Mouse (Mus musculus): Measurements from ENCODE around the gene Tex48.

DNA sequence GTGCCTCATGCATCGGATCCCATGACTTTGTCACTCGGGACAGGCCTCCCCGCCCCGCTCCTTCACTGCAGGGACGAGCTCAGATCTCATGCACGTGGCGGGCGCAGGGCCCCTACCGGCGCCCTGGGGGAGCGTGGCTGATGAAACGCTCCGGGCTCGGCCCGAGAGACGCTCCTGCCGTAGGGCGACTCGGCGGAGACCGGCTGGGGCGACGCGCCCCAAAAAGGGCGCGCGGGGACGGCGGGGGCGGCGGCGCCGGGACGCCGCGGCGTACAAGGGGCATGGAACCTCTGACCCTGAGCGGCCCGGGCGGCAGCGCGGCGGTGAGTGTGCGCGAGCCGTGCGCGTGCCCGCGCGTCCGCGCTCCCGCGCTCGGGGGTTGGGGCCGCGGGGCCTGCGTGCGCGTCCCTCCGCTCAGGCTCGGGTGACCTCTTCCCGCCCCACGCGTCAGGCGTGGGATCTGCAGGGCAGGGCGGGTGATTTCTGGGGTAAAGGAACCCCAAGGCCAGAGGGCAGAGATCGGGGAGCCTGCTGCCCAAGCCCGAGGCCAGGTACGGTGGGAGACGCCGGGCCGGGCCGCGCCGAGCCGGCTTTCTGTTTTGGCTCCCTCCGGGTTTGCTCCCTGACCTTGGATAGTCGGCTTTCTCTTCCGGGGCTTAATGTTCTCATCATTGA lies 63.7 kb downstream of the Tex48 start, which contains the start of gene Tmem268:
- TF ChIP-seq HCFC1 (IDR thresholded peaks at IDR 0.05; ENCODE audit: borderline replicate concordance, insufficient read depth, low read length), result peak; percentile 56; the same call in 1 of the 2 replicates
- no peak for TF ChIP-seq ZC3H11A (IDR thresholded peaks at IDR 0.05; ENCODE audit: borderline replicate concordance, low read depth, low read length)
- no peak for TF ChIP-seq MAFK (IDR thresholded peaks at IDR 0.05; ENCODE audit: insufficient read depth, low read depth, low read length)
